Mouse (Mus musculus): Measurements from ENCODE around the gene Ap1b1.

Gene Ap1b1

DNA sequence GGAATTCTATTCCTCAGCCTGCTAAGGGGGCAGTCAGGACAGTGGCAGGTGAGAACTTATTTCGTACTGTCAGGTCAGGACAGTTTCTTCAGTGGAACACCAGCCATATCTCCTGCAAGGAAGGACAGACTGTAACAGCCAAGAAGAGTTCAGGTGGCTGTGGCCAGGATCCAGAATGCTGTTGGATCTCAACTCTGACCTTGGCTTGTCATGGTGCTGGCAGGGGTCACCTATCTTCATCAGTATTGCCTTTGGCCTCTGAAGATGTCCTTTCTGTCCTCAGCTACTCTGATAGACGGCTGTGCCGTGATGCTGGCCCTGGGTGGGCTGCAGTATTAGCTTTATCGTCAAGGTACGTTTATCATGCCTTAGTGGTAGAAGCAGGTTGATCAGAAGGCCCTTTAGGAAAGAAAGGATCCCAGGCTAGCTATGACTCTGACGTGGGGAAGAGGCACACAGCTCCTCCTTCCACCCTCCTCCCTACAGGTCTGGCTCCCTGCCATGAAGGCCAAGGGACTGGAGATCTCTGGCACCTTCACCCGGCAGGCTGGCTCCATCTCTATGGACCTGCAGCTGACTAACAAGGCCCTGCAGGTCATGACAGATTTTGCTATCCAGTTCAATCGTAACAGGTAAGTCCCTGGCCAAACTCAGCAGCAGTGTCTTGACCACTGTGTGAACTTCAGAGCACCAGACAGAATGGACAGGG, 50.7 kb downstream of the Ap1b1 start:
- DNase-seq = peak; percentile 87

- no peak for DNase-seq
Observed at GRCm38 (mm10) chr11:5040585-5040984, 54.0 kb downstream of the Ap1b1 start.

- no peak for DNase-seq
Observed at GRCm38 (mm10) chr11:5041144-5041780, 54.6 kb downstream of the Ap1b1 start.

- peak; percentile 69 for DNase-seq
Observed at GRCm38 (mm10) chr11:5042645-5043381, 56.2 kb downstream of the Ap1b1 start.

GRCm38 (mm10) chr11:5046321-5046926, 59.8 kb downstream of the Ap1b1 start:
- no peak for DNase-seq

DNA sequence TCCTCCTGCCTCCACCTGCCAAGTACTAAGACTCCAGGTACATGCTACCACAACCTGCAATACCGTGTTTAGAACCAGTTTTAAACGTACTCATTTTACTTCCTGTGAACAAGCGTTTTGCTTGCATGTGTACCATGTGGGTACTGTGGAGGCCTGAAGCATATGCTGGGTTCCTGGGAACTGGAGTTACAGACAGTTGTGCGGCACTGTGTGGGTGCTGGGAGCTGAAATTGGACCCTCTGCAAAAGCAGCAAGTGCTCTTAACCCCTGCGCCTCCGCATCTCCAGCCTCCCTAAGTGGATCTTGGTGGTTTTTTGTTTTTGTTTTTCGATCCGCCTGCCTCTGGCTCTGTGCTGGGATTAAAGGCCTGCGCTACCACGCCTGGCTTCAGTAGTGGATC, 65.0 kb downstream of the Ap1b1 start:
- no peak for DNase-seq

GRCm38 (mm10) chr11:5052200-5052854, 65.7 kb downstream of the Ap1b1 start:
- no peak for DNase-seq

DNA sequence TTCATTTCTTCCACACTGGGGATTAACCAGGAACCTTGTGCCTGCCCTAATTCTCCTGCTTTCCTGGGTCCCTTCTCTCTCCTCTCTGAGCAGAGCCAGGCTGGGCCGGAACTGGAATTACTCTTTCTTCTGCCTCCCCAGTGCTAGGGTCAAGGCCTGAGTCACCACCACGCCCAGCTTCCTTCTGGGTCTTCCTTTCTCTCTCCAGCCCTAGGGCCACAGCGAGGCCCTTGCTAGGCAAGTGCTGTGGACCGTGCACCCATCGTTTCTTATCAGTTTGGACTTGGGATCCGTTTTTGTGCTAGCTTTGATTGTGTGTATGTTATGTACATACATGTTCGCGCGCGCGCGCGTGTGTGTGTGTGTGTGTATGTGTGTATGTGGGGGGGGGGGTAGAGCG, 67.5 kb downstream of the Ap1b1 start:
- no peak for DNase-seq

DNA sequence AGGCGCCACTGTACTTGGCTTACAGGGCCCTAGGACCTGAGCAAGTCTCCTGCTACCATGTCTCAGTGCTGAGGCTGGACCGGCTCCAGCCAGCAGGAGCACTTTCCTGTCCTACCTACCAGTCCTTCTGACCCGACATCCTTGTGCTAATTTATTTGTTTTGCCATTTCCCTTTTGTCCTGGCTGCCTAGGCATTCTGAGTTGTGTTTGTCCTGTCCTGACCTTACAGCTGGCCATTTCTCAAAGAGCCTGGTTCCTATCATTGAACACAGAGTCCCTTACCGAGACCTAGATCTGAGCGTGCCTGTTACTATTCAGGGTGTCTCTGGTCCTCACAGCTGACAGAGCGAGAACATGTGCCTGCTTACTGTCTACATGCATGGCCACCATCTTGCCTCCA, 68.2 kb downstream of the Ap1b1 start:
- no peak for DNase-seq

DNA sequence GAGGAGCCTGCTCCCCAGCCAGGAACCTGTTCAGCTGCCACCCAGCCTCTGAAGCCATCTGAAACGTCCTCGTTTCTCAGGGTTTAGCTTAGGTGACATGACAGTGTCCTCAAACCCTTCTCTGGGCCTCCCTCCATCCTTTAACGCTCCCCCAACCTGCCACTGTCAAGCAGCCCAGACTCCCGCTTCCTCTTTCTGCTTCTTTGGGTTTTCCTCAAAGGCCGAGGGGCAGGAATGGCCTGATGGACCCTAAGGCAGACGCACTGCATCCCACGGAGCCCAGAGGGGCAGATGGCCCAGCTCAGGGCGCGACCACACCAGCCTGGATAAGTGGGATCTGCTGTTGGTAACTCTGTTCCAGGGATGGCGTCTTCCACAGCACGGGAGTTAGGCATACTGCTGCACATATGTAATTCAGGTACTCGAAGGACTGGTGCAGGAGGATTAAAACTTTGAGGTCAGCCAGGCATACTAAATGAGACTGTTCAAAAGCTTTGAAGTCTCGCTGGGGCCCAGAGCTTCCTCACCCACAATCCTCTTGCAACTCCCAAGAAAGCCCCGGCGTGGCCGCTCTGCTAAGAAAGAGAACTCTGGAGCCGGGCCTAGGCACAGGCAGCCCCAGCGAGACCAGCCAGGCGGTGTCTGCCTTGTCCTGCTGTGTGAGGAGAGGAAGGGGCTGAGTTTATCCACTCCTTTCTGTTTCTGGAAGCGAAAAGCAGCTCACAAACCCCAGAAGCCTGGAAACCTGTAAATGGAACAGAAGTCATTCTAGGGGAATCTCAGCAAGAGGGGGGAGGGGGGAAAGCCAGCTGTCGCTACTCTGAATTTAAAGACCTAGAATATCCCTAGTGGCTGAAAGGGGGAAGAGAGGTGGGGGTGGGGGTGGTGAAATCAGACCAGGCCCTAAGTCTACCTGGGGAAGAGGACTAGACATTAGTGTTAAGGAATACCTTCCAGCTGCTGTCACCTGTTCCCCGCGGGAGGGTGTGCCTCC, 69.6 kb downstream of the Ap1b1 start:
- peak; percentile 12 for DNase-seq

GRCm38 (mm10) chr11:5057064-5057463, 70.4 kb downstream of the Ap1b1 start:
- DNase-seq = peak; percentile 30

DNA sequence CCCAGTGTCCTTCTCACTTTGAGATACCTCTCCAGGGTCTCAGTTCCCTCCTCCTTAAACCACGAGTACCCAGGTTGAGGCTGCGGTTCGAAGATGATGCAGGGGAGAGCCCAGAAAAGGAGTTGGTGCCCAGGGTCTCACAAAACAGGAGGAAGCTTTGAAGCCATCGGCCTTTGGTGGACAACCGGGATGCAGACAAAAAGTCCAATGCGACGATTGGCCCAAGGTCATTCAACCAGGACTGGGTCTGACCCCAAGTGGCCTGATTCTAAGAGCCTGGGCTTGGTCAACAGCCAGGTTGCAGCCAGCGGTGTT, 70.9 kb downstream of the Ap1b1 start:
- DNase-seq = no peak

DNA sequence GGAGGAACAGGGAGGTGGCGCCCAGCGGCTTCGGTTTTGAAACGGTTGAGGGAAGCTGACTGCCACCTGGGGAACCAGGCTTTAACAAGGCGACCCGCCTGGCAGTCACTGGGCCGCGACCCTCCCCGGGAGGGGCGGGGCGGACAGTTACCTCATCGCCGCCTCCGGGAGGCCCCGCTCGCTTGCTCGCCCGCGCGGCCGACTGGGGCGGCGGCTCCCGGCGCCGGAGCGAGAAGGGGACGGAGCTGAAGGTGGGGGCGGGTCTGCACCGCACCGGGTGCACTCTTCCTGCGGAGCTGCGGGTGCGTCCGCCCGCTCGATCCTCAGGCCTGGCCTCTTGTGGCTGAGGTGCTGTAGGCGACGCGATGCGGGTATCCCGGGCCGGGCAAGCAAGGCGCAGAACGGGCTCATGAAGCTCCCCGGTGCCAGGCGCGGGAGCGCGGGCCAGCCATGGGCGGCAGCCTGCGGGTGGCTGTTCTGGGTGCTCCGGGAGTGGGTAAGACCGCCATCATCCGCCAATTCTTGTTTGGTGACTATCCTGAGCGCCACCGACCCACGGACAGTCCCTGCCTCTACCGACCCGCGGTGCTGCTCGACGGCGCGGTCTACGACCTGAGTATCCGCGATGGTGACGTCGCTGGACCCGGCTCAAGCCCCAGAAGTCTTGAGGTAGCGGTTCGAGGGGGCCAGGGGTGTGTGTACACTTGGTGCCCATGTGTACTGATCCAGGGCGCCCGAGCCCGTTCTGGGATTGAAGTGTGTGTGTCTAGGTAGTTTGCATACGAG, 71.4 kb downstream of the Ap1b1 start, which contains the start of gene Rasl10a:
Gene Rasl10a, plus strand, starts transcription at position 273 of the 786 bp plus-strand sequence.
- peak; percentile 39 for DNase-seq

DNA sequence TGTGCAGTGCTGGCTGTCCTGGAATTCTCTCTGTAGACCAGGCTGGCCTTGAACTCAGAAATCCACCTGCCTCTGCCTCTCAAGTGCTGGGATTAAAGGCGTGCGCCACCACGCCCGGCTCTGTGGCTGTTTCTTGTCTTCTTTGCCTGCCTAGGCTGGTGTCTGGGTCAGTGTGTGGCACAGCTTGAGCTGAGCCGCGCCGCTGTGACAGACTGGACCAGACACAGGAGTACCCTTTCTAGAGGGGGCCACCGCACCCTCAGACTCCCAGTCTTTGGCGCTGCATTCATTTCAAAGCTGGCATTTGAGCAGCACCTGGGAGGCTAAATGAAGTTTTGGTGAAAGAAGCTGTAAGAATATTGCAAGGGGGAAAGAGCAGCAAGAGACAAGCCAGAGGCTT, 72.2 kb downstream of the Ap1b1 start:
- DNase-seq = peak; percentile 17

GRCm38 (mm10) chr11:5059230-5059629, 72.6 kb downstream of the Ap1b1 start:
- peak; percentile 22 for DNase-seq

GRCm38 (mm10) chr11:5059704-5060156, 73.1 kb downstream of the Ap1b1 start:
- peak; percentile 48 for DNase-seq

GRCm38 (mm10) chr11:5060756-5061412, 74.3 kb downstream of the Ap1b1 start:
- peak; percentile 41 for DNase-seq

GRCm38 (mm10) chr11:5061413-5062139, 75.0 kb downstream of the Ap1b1 start:
- DNase-seq = peak; percentile 77

DNA sequence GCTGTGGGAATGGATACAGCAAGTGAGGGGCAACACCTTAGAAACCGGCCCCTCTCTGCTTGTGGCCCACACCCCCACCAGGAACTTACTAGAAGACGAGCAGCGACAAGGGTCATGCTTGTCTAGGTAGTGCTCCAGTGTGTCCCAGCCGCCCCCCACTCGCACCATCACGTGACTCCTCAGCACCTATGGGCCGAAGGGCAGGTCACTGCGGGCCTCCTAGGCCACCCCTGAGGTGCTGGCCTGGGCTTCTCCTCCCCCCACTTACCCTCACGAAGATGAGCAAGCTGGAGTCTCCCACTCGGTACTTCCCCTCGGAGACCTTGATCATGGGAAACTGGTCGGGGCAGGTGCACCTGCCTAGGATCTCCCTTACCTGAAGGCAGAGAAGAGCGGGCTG, 75.7 kb downstream of the Ap1b1 start:
- DNase-seq = no peak
